Mouse (Mus musculus) ES-E14 (cell line): ENCODE measurements around the gene Zfp672.

Source experiments
- CHD2 ChIP-seq: IDR thresholded peaks from 2 replicates; pipeline ENCODE4 v1.6.1; 2014; ENCODE audit warnings: mild to moderate bottlenecking, low read depth, low read length, inconsistent platforms
- HCFC1 ChIP-seq: IDR thresholded peaks from 2 replicates; pipeline ENCODE4 v1.6.1; 2012; ENCODE audit warnings: low read length, inconsistent platforms, borderline replicate concordance; ENCODE audit not compliant: insufficient read depth
- MAFK ChIP-seq: IDR thresholded peaks from 2 replicates; pipeline ENCODE4 v1.6.1; 2014; ENCODE audit warnings: mild to moderate bottlenecking, low read depth, low read length, inconsistent platforms; ENCODE audit not compliant: insufficient read depth

DNA sequence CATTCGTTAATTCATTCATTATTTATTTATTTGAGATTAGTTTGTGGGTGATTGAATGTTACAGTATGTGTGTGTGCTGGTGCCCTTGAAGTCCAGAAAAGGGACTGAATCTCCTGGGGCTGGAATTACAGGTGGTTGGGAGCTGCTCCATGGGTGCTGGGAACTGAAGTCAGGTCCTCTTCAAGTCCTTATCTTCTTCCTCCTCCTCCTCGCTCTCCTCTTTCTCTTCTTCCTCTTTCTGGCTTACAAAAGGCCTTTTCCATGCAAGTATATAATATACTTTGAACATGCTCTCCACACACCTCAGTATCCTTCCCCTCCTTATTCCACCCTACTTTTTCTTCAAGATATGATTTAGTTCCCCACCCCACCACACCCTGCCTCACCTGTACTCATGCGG lies 26.9 kb upstream of the Zfp672 start:
- TF ChIP-seq MAFK (no peak), CHD2 (no peak), HCFC1 (no peak)
